In genomic region chr7:101347767-101348270, GRCm38 (mm10) we compare ENCODE assay signal across 8 mouse cellular contexts. TPM values are rescaled to one million over a fixed set of nuclear protein-coding genes. Genes with fewer than 3 reads are reported as not detected.
DNase-seq lines count a peak whose midpoint lies in the region; ATAC-seq lines count a peak whose summit lies in the region.

Gene Arap1 (plus strand): TSS chr7:101348067.

- H3K9ac ChIP-seq in hindbrain, embryonic 16.5 days (ENCODE audit: low read depth, low read length), result peak within 1 kb of the TSS; percentile 66

- peaks cover 10% of the 10 kb centered on the region for H3K4me1 ChIP-seq in hindbrain, embryonic 16.5 days (ENCODE audit: control insufficient read depth, insufficient read depth, low read depth, low read length)

- 1% methylated on average over 32 of the region's 35 CpGs for WGBS in hindbrain, embryonic 16.5 days

- peak; percentile 70 for ATAC-seq in hindbrain, embryonic 16.5 days
- ATAC-seq in megakaryocyte progenitor cell, adult 5-6 weeks (replicated peaks; ENCODE audit: poor library complexity), result peak; percentile 71

- H3K27ac ChIP-seq in hindbrain, embryonic 16.5 days (ENCODE audit: low read depth, low read length), result no peak within 1 kb of the TSS

- no peaks in the 10 kb centered on the region for H3K36me3 ChIP-seq in hindbrain, embryonic 16.5 days (ENCODE audit: control insufficient read depth, insufficient read depth, low read length)

- intact Hi-C loops in left cerebral cortex, postnatal 25 days (cut with DNase I), result no loop called here

- peak within 1 kb of the TSS; percentile 97 for H3K4me2 ChIP-seq in hindbrain, embryonic 16.5 days (ENCODE audit: low read length)

- H3K4me3 ChIP-seq in hindbrain, embryonic 16.5 days (ENCODE audit: low read length), result peak within 1 kb of the TSS; percentile 62

- no peaks in the 10 kb centered on the region for H3K9me3 ChIP-seq in hindbrain, embryonic 16.5 days (ENCODE audit: control insufficient read depth, low read length)

- DNase-seq in layer of hippocampus, adult 18-20 months (ENCODE audit: low spot score in 2 of 2), result no peak
- DNase-seq in layer of hippocampus, adult 9-11 months, result no peak
- peak; percentile 50 for DNase-seq in c-Kit-positive CD71-negative TER-119-negative erythroid progenitor cells, embryonic 14.5 days (ENCODE audit: low read depth)
- DNase-seq in gastrocnemius, postnatal 10 days, result peak; percentile 55
- peak in 1 of 2 experiments; percentile 16 for DNase-seq in left cerebral cortex, postnatal 25 days (ENCODE audit: low spot score in 2 of 2)
- peak; percentile 39 to 76 for DNase-seq in spleen, postnatal 10 days (ENCODE audit: low spot score in 2 of 2)

- H3K27me3 ChIP-seq in hindbrain, embryonic 16.5 days (replicated peaks; ENCODE audit: control insufficient read depth, insufficient read depth, low read length), result no peaks in the 10 kb centered on the region; the same call in none of the 2 replicates

RNA-seq across cellular contexts. Expression of gene Arap1, which starts in this region (rescaled TPM):
- total RNA-seq in layer of hippocampus, adult 18-20 months (2021), result 10 to 100 TPM; 15.4 to 18.0 TPM
- total RNA-seq in gastrocnemius, postnatal 10 days (2021), result 10 to 100 TPM; 23.1 to 32.4 TPM
- polyA plus RNA-seq in hindbrain, embryonic 16.5 days (2015; fragmentation: Nextera tagmentation; extraction: Ambion mirVana), result 12.8 and 13.8 TPM in 2 replicates
- 10 to 100 TPM; 17.9 to 19.9 TPM for total RNA-seq in left cerebral cortex, postnatal 25 days (2021)
- total RNA-seq in megakaryocyte progenitor cell, adult 5-6 weeks (2015), result 34.3 and 41.2 TPM in 2 replicates
- total RNA-seq in megakaryocyte progenitor cell, adult 5-6 weeks (2017), result 63.1 and 89.4 TPM in 2 replicates

Comparison
In these comparisons a context has a peak if more than half of its experiments do, and no peak if none do; other contexts are left out.
1. DNase-seq: peak in c-Kit-positive CD71-negative TER-119-negative erythroid progenitor cells, embryonic 14.5 days (single experiment), gastrocnemius, postnatal 10 days (single experiment) and spleen, postnatal 10 days (2 of 2); none in layer of hippocampus, adult 18-20 months (0 of 2) and layer of hippocampus, adult 9-11 months (single experiment).